Mouse (Mus musculus): Measurements from ENCODE around the gene Cys1. TPM values are rescaled to one million over a fixed set of nuclear protein-coding genes. Genes with fewer than 3 reads are reported as not detected.
A peak's percentile ranks its signal among the peaks of the same experiment; 100 is the strongest.

The Cys1 gene
- polyA plus RNA-seq, 1 experiment from 2014 or later, result 0.31 TPM

DNA sequence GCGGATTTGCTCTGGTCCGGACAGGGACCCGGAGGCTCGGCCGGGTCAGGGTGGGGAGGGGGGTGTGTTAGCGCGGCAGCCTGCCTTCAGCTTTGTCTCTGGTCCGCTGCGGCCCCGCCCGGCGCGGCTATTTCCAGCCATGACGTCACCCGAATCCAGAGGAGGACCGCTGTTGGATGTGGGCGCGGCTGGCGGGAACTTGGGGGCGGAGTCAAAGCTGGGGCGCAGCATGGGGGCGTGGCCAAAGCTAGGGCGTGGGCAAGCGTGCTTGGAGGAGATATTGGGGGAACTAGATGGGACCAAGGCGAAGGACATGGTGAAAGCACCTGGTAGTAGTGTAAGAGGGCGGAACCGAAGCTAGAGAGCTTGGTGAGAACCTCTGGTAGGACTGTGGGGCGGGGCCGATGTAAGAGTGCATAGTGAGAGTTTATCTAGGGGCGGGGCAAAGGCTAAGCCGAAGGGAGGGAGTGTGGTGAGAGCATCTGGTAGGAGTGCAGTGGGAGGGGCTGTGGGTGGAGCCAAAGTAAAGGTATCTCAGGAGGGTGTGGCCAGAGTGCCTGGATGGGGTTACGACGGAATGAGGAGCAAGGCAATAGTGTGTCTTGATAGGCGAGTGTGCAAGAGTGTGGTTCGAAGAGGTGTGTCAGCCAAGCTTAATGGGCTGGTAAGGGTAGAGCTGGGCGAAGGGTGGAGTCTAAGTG is 29.8 kb downstream of the Cys1 start:
- peaks cover 47% of the 10 kb centered on the region for H3K4me1 ChIP-seq (ENCODE audit: insufficient read depth)
- ATAC-seq, result peak; percentile 79
- WGBS (ENCODE audit: insufficient replicate concordance), result 1% methylated on average over 36 of the region's 36 CpGs
- no peak for TF ChIP-seq CTCF (IDR thresholded peaks at IDR 0.05; ENCODE audit: low read depth)
- TF ChIP-seq EP300 (IDR thresholded peaks at IDR 0.05; ENCODE audit: low read depth), result peak; percentile 74; the same call in 1 of the 2 replicates
- no peaks in the 10 kb centered on the region for H3K9me3 ChIP-seq (ENCODE audit: low read length)
- peak overlapping the region; percentile 100 for H3K27ac ChIP-seq (ENCODE audit: low read depth)
- DNase-seq, result peak; percentile 99
- peak overlapping the region; percentile 94 for H3K9ac ChIP-seq (replicated peaks)
- no peaks in the 10 kb centered on the region for H3K27me3 ChIP-seq (ENCODE audit: insufficient read depth, low read length)
- peaks cover 37% of the 10 kb centered on the region for H3K36me3 ChIP-seq (replicated peaks; ENCODE audit: insufficient read depth, low read length)
- peak overlapping the region; percentile 97 for H3K4me3 ChIP-seq (ENCODE audit: low read depth, low read length)
- H3K4me2 ChIP-seq (ENCODE audit: low read depth, low read length), result peak overlapping the region; percentile 84

DNA sequence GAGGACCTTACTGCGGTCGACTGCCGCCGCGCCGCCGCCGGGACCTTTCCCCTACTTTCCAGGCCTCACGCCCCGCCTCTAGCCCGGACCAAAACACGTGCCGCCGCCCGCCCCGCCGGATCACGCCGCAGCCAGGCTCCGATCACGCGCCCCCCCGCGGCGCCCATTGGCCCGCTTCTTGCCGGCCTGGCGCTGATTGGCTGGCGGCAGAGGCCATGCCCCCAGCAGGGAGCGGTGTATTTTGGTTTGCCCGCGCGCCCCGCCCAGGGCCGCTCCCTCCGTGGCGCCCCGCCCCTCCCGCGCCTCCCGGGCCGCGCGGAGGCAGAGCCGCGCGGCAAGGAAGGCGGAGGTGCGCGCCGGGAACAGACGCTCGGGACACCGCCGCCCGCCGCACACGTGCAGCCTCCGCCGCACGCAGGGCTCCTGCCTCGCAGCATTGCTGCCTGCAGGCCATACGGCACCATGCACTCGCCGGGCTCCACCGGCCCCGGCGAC is 30.5 kb downstream of the Cys1 start, which contains the start of gene Klf11:
TSS of gene Klf11 (plus strand) at position 212 of the 495 bp plus-strand sequence.
- no peaks in the 10 kb centered on the region for H3K9me3 ChIP-seq (ENCODE audit: low read length)
- peak within 1 kb of the TSS; percentile 84 for H3K4me2 ChIP-seq (ENCODE audit: low read depth, low read length)
- H3K27ac ChIP-seq (ENCODE audit: low read depth), result peak within 1 kb of the TSS; percentile 100
- DNase-seq (peak; percentile 99), ATAC-seq (peak; percentile 86)
- peak within 1 kb of the TSS; percentile 97 for H3K4me3 ChIP-seq (ENCODE audit: low read depth, low read length)
- H3K9ac ChIP-seq (replicated peaks), result peak within 1 kb of the TSS; percentile 94
- peaks cover 45% of the 10 kb centered on the region for H3K4me1 ChIP-seq (ENCODE audit: insufficient read depth)
- under 1% methylated on average over 42 of the region's 68 CpGs for WGBS (ENCODE audit: insufficient replicate concordance)
- H3K36me3 ChIP-seq (replicated peaks; ENCODE audit: insufficient read depth, low read length), result peaks cover 30% of the 10 kb centered on the region
- TF ChIP-seq EP300 (IDR thresholded peaks at IDR 0.05; ENCODE audit: low read depth) (peak; percentile 62; the same call in 1 of the 2 replicates), CTCF (IDR thresholded peaks at IDR 0.05; ENCODE audit: low read depth) (no peak; the same call in 1 of the 2 replicates)
- no peaks in the 10 kb centered on the region for H3K27me3 ChIP-seq (ENCODE audit: insufficient read depth, low read length)

DNA sequence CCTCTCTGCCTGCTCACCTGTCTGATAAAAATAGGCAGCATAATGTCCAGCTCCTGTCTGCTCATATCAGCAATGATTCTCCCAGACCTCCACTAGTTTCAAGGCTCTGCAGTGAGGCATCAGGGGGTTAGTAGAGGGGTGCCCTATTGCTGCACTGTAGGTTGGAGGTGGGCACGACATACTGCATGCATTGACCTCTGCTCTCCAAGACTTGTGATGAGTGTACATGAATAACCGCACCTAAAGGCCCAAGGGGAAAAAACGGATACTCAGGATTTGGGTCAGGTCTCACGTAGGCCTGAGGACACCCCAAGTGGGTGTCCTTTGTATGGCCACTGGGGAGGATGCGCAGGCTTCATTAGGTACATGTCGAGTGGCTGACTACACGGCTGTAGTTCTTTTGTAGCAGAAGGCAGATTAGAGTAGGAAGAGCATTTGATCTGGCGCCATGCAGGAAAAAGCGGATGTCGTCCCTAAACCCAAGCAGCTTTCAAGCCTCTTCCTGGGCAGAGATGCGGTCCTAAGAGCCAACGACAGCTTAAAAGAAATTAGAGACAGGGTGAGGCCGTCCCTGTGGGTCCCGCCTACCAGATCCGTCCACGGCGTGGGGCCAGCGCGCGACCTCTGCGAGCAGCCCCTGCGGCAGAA is 31.1 kb downstream of the Cys1 start:
- WGBS (ENCODE audit: insufficient replicate concordance), result 7% methylated on average over 22 of the region's 22 CpGs
- TF ChIP-seq EP300 (IDR thresholded peaks at IDR 0.05; ENCODE audit: low read depth) (no peak), CTCF (IDR thresholded peaks at IDR 0.05; ENCODE audit: low read depth) (no peak; the same call in 1 of the 2 replicates)
- Histone ChIP-seq H3K9ac (replicated peaks) (peak overlapping the region; percentile 94), H3K9me3 (ENCODE audit: low read length) (no peaks in the 10 kb centered on the region), H3K4me2 (ENCODE audit: low read depth, low read length) (peak overlapping the region; percentile 84), H3K4me3 (ENCODE audit: low read depth, low read length) (peak overlapping the region; percentile 97), H3K4me1 (ENCODE audit: insufficient read depth) (peaks cover 45% of the 10 kb centered on the region), H3K27ac (ENCODE audit: low read depth) (peak overlapping the region; percentile 87), H3K27me3 (ENCODE audit: insufficient read depth, low read length) (no peaks in the 10 kb centered on the region), H3K36me3 (replicated peaks; ENCODE audit: insufficient read depth, low read length) (peaks cover 24% of the 10 kb centered on the region)
- DNase-seq (no peak), ATAC-seq (no peak)

DNA sequence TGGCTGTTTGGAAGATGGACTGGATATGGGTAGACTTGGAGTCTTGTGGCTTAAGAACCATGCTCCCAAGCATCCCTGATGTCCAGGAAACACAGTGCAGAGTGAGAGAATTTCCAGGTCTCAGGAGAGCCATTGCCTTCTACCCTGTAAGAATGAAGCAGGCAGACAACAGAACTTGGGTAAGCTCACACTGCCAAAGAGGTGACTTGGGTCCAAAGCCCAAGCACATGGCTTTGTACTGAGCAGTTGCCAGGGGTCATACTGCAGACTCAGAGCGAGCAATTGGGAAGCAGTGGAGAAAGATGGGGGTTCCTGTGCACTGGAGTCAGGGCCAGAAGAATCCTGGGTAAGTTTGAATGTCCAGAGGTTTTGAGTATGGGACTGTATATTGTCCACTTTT is 33.5 kb downstream of the Cys1 start:
- H3K9ac ChIP-seq (replicated peaks), result no peak overlapping the region
- DNase-seq (no peak), ATAC-seq (no peak)
- no peaks in the 10 kb centered on the region for H3K27me3 ChIP-seq (ENCODE audit: insufficient read depth, low read length)
- no peaks in the 10 kb centered on the region for H3K36me3 ChIP-seq (replicated peaks; ENCODE audit: insufficient read depth, low read length)
- no peaks in the 10 kb centered on the region for H3K9me3 ChIP-seq (ENCODE audit: low read length)
- WGBS (ENCODE audit: insufficient replicate concordance), result 83% methylated on average over 1 of the region's 1 CpGs
- no peak overlapping the region for H3K27ac ChIP-seq (ENCODE audit: low read depth)
- TF ChIP-seq CTCF (IDR thresholded peaks at IDR 0.05; ENCODE audit: low read depth), result no peak
- no peak for TF ChIP-seq EP300 (IDR thresholded peaks at IDR 0.05; ENCODE audit: low read depth)
- H3K4me3 ChIP-seq (ENCODE audit: low read depth, low read length), result no peak overlapping the region
- H3K4me2 ChIP-seq (ENCODE audit: low read depth, low read length), result no peak overlapping the region
- H3K4me1 ChIP-seq (ENCODE audit: insufficient read depth), result peaks cover 59% of the 10 kb centered on the region

DNA sequence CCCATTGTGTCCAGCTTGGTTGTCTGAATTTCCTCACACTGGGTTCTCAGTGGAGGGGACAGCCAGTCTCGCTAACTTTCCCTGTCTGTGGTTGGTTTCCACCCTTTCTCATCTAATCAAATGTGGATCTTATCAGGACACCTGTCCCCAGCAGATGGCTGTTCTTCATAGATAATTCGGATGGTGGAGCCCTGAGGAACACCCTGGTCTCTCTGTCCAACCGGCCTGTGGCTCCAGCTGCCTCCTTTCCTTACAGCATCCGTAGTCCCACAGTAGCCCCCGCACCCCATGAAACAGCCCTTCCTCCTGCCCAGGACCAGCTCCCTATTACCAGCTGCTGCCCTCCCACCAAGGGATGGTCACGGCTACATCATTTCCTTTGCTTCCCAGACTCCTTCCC is 35.7 kb downstream of the Cys1 start:
- Histone ChIP-seq H3K4me2 (ENCODE audit: low read depth, low read length) (peak overlapping the region; percentile 44), H3K27ac (ENCODE audit: low read depth) (peak overlapping the region; percentile 68; the same call in 1 of the 2 replicates), H3K9me3 (ENCODE audit: low read length) (no peaks in the 10 kb centered on the region), H3K4me3 (ENCODE audit: low read depth, low read length) (no peak overlapping the region), H3K9ac (replicated peaks) (peak overlapping the region; percentile 42; the same call in 1 of the 2 replicates), H3K27me3 (ENCODE audit: insufficient read depth, low read length) (no peaks in the 10 kb centered on the region), H3K36me3 (replicated peaks; ENCODE audit: insufficient read depth, low read length) (no peaks in the 10 kb centered on the region), H3K4me1 (ENCODE audit: insufficient read depth) (peaks cover 51% of the 10 kb centered on the region)
- peak; percentile 60 for DNase-seq
- WGBS (ENCODE audit: insufficient replicate concordance), result 49% methylated on average over 6 of the region's 6 CpGs
- peak; percentile 45 for ATAC-seq
- TF ChIP-seq CTCF (IDR thresholded peaks at IDR 0.05; ENCODE audit: low read depth) (no peak), EP300 (IDR thresholded peaks at IDR 0.05; ENCODE audit: low read depth) (peak; percentile 98)

DNA sequence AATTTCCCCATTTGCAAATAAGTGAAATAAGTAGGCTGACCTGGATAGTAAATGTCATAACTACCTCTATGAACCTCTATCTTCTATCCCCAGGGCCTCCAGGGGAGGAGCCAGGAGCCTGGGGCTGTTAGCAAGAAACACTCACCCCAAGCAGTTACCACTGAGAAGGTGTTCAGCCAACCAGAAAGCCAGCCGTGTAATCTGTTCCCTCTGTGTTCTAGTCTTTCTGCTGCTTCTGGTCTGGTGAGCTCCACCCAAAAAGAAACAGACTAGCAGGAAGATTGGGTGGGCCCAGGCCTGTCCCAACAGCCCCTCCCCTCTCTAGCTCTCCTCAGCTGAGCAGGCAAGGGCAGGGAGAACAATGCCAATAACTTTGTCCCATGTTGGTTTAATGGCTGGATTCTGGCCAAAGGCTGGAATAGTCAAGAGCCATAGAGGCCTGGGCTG is 37.5 kb downstream of the Cys1 start:
- DNase-seq (peak; percentile 53), ATAC-seq (peak; percentile 90)
- H3K27me3 ChIP-seq (ENCODE audit: insufficient read depth, low read length), result no peaks in the 10 kb centered on the region
- 29% methylated on average over 1 of the region's 1 CpGs for WGBS (ENCODE audit: insufficient replicate concordance)
- H3K9ac ChIP-seq (replicated peaks), result peak overlapping the region; percentile 30; the same call in 1 of the 2 replicates
- H3K4me2 ChIP-seq (ENCODE audit: low read depth, low read length), result peak overlapping the region; percentile 53
- peak overlapping the region; percentile 79 for H3K27ac ChIP-seq (ENCODE audit: low read depth)
- no peaks in the 10 kb centered on the region for H3K36me3 ChIP-seq (replicated peaks; ENCODE audit: insufficient read depth, low read length)
- TF ChIP-seq CTCF (IDR thresholded peaks at IDR 0.05; ENCODE audit: low read depth) (no peak), EP300 (IDR thresholded peaks at IDR 0.05; ENCODE audit: low read depth) (peak; percentile 71)
- no peaks in the 10 kb centered on the region for H3K9me3 ChIP-seq (ENCODE audit: low read length)
- no peak overlapping the region for H3K4me3 ChIP-seq (ENCODE audit: low read depth, low read length)
- peaks cover 41% of the 10 kb centered on the region for H3K4me1 ChIP-seq (ENCODE audit: insufficient read depth)

Measured in liver, postnatal 0 days (tissue).